Mouse (Mus musculus) right cerebral cortex, adult 18-20 months (tissue): ENCODE data around the gene Tlr2.

Experiments used
- DNase-seq: peaks from one replicate; pipeline ENCODE4 v3.0.0; 2022; ENCODE audit warnings: mixed read lengths

Tlr2 gene

GRCm38 (mm10) chr3:83827684-83828083, 13.9 kb downstream of the Tlr2 start:
- DNase-seq, result no peak

GRCm38 (mm10) chr3:83823774-83824173, 17.8 kb downstream of the Tlr2 start:
- no peak for DNase-seq

DNA sequence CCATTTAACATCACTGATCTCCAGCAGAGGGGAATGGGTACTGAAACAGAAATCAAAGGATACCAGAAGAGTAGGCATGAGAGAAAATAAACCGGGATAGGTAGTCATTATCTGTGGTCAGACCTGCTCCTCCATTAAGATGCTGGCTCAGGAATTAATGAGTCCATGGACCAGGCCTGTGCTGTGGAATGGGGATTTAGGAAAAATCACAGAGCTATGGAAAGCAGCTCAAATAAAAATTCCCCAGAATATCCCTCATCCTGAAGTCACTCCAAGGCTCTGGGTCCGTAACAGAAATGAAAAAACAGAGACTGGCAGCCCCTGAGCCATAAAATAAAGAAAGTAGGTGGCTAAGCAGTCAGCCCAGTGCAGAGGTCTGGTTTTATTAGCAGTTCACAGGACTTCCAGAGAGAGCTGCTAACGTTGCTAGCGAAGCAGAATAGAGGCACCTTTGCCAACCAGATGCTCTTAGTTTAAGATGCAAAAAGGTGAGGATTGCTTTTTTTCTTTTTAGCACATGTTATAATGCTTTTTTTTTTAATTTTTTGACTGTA, 25.1 kb downstream of the Tlr2 start:
- no peak for DNase-seq

- no peak for DNase-seq
These were observed 28.7 kb downstream of the Tlr2 start for GRCm38 (mm10) chr3:83812863-83813262.

DNA sequence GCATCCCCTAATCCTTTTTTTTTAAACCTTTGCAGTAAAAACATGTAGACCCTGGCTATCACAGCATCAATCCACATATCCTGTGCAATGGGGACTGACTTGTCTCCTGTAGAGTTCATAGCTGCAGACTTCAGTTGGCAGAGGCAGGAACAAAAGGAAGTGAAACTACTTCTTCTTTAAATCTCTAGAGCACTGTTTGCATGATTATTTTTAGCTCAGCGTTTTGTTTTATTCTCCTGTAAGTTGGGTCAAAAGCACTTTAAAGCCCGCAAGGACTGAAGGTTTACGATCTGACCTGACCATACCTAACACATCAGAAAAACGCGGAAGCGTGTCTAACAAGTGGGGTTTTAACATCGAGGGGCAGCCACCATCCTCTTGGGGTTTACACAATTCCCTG, 29.6 kb downstream of the Tlr2 start:
- no peak for DNase-seq

DNA sequence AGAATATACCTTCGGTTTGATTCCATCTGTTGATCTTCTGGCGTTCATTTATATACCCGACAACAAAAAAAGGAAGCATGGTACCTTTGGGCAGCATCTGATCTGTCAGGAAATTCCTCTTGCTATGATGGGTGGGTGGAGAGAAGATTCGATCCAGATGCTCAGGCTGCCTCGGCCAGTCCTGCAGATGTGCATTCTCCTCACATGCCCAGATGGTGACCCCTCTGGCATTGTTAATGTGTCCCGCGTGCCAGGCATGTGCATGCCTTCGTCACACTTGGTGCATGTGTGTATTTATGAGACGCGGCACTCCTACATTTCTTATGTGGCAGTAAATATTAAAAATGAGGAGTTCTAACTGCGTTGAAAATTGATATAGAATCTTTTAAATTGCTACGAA, 33.1 kb downstream of the Tlr2 start:
- no peak for DNase-seq

GRCm38 (mm10) chr3:83801649-83802155, 39.9 kb downstream of the Tlr2 start:
- DNase-seq, result no peak

- DNase-seq, result no peak
These were observed 42.1 kb downstream of the Tlr2 start for GRCm38 (mm10) chr3:83799486-83799885.

GRCm38 (mm10) chr3:83797828-83798227, 43.7 kb downstream of the Tlr2 start:
- peak; percentile 52 for DNase-seq

- no peak for DNase-seq
These were observed 44.5 kb downstream of the Tlr2 start for GRCm38 (mm10) chr3:83797098-83797497.

DNA sequence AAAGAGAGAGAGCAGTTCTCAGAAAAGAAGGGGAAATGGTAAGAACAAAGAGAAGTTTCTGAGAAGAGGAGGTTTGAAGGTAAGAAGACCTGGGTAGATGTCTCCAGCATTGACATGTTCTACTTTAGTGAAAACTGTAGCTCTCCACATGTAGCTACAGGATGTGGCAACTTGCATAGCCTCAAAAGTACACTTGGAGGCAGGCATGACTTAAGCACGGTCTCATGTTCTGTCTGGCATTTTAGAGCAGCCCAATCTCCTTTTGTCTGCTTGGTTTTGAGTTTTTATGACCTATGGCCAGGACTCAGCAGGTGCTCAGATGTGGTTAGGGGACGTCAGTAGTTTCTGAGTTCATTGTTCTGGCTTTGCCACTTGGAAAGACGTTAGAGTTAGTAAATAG, 50.1 kb downstream of the Tlr2 start:
- DNase-seq, result no peak

- DNase-seq, result no peak
These were observed 51.7 kb downstream of the Tlr2 start for GRCm38 (mm10) chr3:83789651-83790451.

- DNase-seq, result no peak
These were observed 53.7 kb downstream of the Tlr2 start for GRCm38 (mm10) chr3:83787776-83788305.

GRCm38 (mm10) chr3:83787086-83787485, 54.5 kb downstream of the Tlr2 start:
- DNase-seq, result no peak
